Mouse (Mus musculus): ENCODE measurements around the gene Col16a1. TPM values are rescaled to one million over a fixed set of nuclear protein-coding genes. Genes with fewer than 3 reads are reported as not detected.

Col16a1 gene
- total RNA-seq, 2 experiments from 2014 or later = 19.5 to 24.1 TPM

DNA sequence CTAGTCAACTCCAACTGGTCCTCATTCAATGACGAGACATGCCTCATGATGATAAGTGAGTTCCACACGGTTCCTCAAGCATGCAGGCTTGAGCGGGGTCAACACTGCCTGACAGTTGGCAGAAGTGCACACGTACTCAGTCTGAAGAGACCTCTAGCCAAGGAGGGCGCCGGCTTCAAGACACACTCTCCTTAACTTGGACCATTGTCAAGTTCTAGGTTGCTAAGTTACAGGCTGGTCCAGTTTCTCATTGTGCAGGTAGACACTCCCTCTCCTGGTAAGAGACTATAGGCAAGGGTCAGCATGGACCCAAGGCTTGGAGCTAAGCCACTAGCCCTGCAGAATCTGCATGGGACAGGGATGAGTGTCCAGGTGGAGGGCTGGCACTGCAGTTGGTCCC lies 77.5 kb downstream of the Col16a1 start:
- no peak for DNase-seq
- intact Hi-C loops (cut with DNase I) = no loop called here

DNA sequence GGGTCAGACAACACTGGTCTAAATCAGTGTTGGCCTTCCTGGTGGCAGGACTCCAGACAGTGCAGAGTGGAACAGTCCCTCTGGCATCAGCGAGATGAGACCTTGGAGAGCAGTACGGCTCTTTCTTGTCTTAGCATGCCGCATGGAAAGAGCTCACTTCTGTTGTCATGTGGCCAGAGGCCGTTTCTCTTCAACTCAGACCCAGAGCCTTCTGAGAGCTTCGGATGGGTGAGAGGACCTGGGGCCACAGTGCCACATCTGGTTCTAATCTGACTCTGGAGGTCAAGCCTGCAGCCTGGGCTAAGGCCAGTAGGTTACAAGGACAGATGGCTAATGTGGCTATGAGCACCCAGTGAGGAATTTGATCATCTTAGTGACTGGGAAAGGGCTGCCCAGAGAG lies 78.3 kb downstream of the Col16a1 start:
- intact Hi-C loops (cut with DNase I) = no loop called here
- no peak for DNase-seq

DNA sequence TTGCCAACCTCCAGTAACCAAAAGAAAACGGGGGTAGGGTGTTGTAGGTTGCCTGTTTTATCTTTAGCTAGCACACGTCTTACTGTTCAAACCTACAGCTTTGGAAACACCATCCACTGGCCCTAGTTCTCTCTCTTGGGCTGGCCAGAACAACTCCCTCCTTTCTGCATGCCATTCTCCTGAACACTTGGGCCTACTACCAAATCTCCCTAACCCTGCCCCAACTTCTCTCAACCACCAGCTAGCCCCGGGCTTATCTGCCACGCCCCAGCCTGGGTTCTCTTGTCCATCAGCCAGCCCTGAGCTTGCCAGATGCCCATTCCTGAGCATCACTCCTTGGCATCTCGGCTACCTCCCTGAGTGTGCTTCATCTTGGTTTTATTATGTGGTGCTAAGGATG lies 81.3 kb downstream of the Col16a1 start:
- DNase-seq = no peak
- intact Hi-C loops (cut with DNase I) = no loop called here

DNA sequence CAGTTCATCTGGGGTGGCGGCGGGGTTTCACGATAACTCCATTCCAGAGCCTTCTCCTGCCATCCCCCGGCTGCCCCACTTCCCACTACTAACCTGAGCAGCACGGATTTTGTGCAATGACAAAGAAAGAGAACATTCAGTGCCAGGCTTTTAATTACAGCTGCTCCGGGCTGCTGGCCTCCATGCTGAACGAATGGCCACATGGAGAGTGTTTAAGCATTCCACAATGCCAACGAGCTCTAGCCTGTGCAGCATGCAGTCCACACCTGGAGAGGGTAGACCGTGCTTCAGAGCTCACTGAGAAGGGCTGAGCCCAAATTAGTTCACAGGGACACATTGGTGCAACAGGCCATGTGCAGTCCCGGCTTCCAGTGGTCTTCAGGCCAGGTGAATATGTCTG lies 82.4 kb downstream of the Col16a1 start:
- no peak for DNase-seq
- intact Hi-C loops (cut with DNase I) = no loop called here

DNA sequence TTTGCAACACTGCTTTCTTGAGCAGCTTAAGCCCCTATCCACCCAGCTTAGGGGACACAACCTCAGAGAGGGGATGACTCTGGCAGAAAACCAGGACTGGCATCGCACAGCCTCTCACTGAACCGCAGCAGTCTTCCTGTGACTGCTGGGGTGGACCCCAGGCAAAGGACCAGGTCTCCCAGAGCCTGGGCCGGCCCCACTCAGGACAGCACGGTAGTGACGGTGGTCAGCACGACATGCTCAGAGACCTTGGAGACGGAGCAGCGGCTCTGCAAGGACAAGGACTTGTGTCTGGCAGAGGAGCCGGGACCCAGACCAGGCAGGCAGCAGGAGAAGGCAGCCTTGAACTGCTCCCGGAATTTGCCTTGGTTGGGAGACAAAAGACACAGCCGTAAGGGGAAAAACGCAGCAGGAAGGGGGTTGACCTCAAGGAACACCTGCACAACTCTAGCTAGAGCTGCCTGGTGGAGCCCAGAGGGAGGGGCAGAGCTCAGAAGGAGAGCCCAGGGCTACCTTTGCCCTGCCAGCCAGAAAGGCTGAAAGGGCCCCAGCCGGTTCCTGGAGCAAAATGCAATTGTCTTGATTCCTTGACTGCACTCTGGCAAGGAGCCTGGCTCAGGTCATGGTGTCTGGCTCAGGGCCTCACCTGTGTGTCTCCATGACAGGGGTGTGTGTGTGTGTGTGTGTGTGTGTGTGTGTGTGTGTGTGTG lies 83.2 kb downstream of the Col16a1 start:
- intact Hi-C loops (cut with DNase I) = no loop called here
- DNase-seq = peak; percentile 27

DNA sequence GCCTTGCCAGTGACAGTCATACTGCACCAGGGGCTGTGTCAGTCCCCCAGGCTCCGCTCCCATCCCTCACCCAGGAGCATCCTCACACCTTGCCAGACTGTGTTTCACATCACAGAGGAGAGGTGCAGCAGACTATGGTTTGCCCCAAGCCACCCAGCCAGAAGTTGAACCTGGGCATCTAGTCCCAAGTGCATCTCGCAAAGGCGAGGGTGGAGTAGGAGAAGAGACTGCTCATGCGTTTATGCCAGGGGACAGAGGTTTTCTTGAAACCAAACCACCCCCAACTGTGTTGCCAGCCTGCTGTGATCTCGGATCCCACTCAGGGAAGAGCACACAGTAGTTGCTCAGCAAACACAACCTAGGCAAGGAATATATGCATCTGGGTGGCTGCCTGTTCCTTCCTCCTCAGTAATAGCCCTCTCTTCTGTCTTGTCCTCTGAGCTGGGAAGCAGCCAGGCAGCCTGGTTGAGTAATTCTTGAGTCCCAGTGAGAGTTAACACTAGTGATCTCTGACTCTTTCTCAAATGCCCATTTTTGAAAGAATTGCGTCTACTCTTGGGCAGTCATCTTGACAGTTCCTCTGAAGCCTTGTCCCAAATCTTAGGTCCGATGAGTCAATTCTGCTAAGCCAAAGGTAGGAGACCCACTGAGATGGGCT lies 83.9 kb downstream of the Col16a1 start:
- intact Hi-C loops (cut with DNase I) = no loop called here
- no peak for DNase-seq

DNA sequence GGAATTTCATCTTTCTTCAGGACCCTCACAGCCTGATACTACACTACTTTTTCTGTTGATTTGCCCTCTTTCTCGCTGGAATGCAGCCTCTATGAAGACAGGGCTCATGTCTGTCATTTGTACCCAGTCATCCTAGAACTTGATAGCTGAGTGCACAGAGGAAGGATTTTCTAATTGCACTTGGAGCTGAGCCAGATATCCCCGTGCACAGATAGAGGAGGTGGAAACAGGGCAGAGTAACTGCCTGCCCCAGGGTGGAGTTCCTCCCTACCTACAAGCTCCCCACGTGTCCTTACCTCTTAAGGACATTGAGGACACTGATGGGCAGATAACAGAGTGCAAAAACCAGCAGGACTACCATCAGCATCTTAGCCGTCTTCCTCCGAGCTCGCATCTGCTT lies 85.8 kb downstream of the Col16a1 start:
- DNase-seq = no peak
- intact Hi-C loops (cut with DNase I) = no loop called here

DNA sequence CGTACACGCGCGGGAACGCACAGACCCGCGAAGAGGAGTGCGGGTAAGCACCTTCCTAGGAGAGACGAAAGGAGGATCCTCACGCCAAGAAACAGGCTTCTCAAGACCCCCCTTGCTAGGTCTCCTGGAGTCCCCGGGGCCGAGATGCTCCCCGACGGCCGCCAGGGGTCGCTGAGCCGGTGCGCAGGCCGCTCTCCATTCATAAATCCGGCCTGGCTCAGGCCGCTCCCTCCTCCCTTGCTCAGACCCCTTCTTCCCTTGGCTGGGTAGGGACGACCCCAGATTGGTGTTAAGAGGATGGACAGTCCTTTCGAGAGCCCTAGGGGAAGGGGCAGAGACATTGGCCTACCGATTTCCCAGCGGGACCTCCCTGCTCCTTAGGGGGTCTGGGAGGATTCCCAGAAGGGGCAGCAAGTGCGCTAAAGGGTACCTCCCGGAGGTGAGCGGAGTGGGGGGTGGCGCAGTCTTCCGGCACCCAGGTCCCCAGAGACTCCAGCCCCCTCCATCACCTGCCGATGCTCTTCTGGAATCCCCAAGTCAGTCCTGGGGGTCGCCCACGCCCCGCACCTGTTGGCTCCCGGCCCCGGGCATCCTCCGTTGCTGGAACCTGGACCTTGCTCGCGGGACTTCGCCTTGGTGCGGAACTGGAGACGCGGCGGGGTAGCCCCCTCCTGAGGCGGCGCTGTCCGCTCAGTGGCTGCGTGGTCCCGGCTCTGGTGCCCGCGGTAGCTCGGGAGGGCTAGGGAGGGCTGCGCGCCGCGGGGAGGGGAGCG lies 91.0 kb downstream of the Col16a1 start:
- peak; percentile 85 for DNase-seq
- intact Hi-C loops (cut with DNase I) = loop anchor here (2.0 kb wide), 1 partner anchor 50 kb away; no protein-coding TSS in a partner anchor

DNA sequence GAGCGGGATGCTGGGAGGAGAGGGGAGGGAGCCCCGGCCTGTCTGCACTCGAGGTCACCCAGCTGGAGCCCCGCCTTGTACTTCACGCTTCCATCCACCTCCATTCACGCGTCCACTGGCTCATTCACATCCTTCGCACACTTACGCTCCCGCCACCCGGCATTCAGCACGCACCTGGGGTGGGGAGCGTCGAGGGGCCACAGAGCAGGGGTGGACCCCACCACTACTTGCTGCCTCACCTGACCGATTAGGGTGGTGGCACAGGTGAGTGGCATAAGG lies 91.5 kb downstream of the Col16a1 start, which contains the start of gene Hcrtr1:
Gene Hcrtr1 (minus strand): TSS at position 146 of the 279 bp plus-strand sequence.
- intact Hi-C loops (cut with DNase I) = loop anchor here (2.0 kb wide), 1 partner anchor 50 kb away; no protein-coding TSS in a partner anchor
- no peak for DNase-seq

DNA sequence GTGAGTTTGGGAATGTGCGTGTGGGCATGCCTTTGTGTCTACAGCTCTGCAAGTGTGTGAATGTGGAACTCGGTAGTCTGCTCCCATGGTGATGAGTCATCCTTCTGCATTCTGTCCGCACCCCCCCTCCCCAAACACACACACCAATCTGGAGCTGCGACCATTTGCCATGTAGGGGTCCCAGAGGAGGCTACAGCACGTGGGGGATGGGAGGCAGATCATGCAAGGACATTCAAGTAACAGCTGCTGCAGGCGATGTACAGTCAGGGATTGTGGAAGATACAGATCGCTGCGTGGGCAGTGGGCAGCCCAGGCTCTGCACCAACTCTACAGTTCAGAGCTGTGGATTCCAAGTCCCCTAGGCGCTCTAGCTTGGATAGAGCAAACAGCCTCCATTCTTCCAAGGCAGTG lies 93.4 kb downstream of the Col16a1 start:
- DNase-seq = peak; percentile 72
- intact Hi-C loops (cut with DNase I) = no loop called here

DNA sequence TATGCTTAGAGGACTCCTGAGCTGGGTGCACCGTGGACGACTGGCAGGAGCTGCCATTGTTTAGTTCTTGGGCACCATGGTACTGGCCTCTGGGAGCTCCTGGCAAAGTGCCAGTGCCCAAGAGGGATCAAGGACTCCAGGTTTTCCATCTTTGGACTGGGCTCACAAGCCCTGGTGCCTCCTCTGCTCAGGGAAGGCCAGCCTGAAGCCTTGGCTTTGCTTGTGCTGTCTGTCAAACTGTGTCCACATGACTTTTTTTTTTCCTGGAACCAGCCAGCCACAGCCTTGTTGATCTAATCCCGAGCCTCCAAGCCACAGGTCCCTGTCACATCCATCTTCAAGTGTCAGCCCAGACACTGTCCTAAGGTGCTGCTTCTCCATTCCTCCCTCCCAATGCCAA lies 94.1 kb downstream of the Col16a1 start:
- peak; percentile 37 for DNase-seq
- intact Hi-C loops (cut with DNase I) = no loop called here

DNA sequence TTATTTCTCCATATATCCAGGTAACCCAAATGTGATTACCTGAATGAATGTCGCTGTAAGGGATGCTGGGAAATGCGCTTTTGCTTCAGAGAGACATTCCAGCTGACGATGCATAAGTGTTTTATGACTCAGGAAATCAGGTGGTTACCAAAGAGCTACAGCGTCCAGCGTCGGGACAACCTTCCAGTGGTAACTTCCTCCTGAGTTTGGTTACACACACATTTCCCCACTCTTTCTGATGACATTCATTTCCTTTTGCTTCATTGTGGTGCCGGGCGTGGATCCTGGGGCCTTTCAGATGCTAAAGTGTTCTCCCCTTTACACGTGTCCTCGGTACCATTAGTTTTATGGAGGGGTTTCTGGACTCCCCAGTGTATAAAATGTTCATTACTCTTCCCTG lies 100.8 kb downstream of the Col16a1 start:
- intact Hi-C loops (cut with DNase I) = no loop called here
- no peak for DNase-seq

Other genes with a start within 250 kb of the Col16a1 start
- 100 to 1,000 TPM; 133 to 141 TPM for gene Ptp4a2, start 236.6 kb upstream of the Col16a1 start, total RNA-seq (2021)
- gene Spocd1, start 118.6 kb upstream of the Col16a1 start, total RNA-seq (2021) = under 1 TPM in 1 of 2 experiments, not detected in 1; 0.24 TPM
- 100 to 1,000 TPM; 235 to 263 TPM for gene Adgrb2, start 63.0 kb upstream of the Col16a1 start, total RNA-seq (2021)
- 10 to 100 TPM; 33.8 to 36.1 TPM for gene Pef1, start 54.7 kb downstream of the Col16a1 start, total RNA-seq (2021)
- gene Hcrtr1, start 91.5 kb downstream of the Col16a1 start, total RNA-seq (2021) = 1 to 10 TPM; 1.9 to 3.6 TPM
- 1 to 10 TPM; 1.6 to 2.5 TPM for gene Tinagl1, start 127.3 kb downstream of the Col16a1 start, total RNA-seq (2021)
- gene Gm853, start 174.6 kb downstream of the Col16a1 start, total RNA-seq (2021) = not detected
- 1 to 10 TPM; 8.5 to 9.2 TPM for gene Serinc2, start 231.4 kb downstream of the Col16a1 start, total RNA-seq (2021)